Mouse (Mus musculus): ENCODE results near the gene U2af2.
"Not testable (repeated sequence)": the region's sequence is repeated elsewhere in the genome, so short reads cannot be mapped to it uniquely, and the experiment has no call there.

The U2af2 gene

GRCm38 (mm10) chr7:5061774-5062359, at the start of gene U2af2:
Gene U2af2 (plus strand): TSS chr7:5062143.
- DNase-seq, result peak; percentile 92 to 93

- peak; percentile 61 to 62 for DNase-seq
Measured at GRCm38 (mm10) chr7:5012681-5013513, 49.0 kb upstream of the U2af2 start.

GRCm38 (mm10) chr7:5014251-5015117, 47.5 kb upstream of the U2af2 start, which contains the start of the genes Zfp524 and Fiz1:
Gene Zfp524 (plus strand): TSS chr7:5014415.
Gene Fiz1 (minus strand): TSS chr7:5014697.
- DNase-seq, result peak; percentile 97

- DNase-seq, result peak; percentile 92 to 95
Measured at GRCm38 (mm10) chr7:5015118-5016001, 46.6 kb upstream of the U2af2 start, which contains the start of gene Gm44973. Gene Gm44973 (plus strand): TSS chr7:5015496.

- DNase-seq, result no peak
Measured at GRCm38 (mm10) chr7:5016057-5016456, 45.9 kb upstream of the U2af2 start.

- no peak for DNase-seq
Measured at GRCm38 (mm10) chr7:5016920-5017319, 45.0 kb upstream of the U2af2 start.

GRCm38 (mm10) chr7:5017352-5017751, 44.6 kb upstream of the U2af2 start:
- no peak for DNase-seq

- no peak for DNase-seq
Measured at GRCm38 (mm10) chr7:5017931-5018330, 44.0 kb upstream of the U2af2 start.

GRCm38 (mm10) chr7:5019576-5019975, 42.4 kb upstream of the U2af2 start:
- not testable (repeated sequence) for DNase-seq

- DNase-seq, result peak; percentile 99
Measured at GRCm38 (mm10) chr7:5020000-5020681, 41.8 kb upstream of the U2af2 start, which contains the start of the genes Zfp865 and Ccdc106. Gene Zfp865 (plus strand): TSS chr7:5020376. Gene Ccdc106 (plus strand): TSS chr7:5020553.

GRCm38 (mm10) chr7:5020685-5021084, 41.3 kb upstream of the U2af2 start:
- no peak for DNase-seq

GRCm38 (mm10) chr7:5021197-5021596, 40.7 kb upstream of the U2af2 start:
- DNase-seq, result no peak

- DNase-seq, result no peak
Measured at GRCm38 (mm10) chr7:5029543-5029942, 32.4 kb upstream of the U2af2 start.

- no peak for DNase-seq
Measured at GRCm38 (mm10) chr7:5029946-5030345, 32.0 kb upstream of the U2af2 start.

- DNase-seq, result no peak
Measured at GRCm38 (mm10) chr7:5030554-5031275, 31.2 kb upstream of the U2af2 start.

GRCm38 (mm10) chr7:5031496-5031895, 30.4 kb upstream of the U2af2 start:
- DNase-seq, result no peak

GRCm38 (mm10) chr7:5033818-5034217, 28.1 kb upstream of the U2af2 start, which contains the start of gene 4632433K11Rik:
Gene 4632433K11Rik (plus strand): TSS chr7:5034118.
- DNase-seq, result no peak

- DNase-seq, result no peak
Measured at GRCm38 (mm10) chr7:5035628-5036027, 26.3 kb upstream of the U2af2 start.

GRCm38 (mm10) chr7:5036136-5036535, 25.8 kb upstream of the U2af2 start:
- no peak for DNase-seq

GRCm38 (mm10) chr7:5037026-5037425, 24.9 kb upstream of the U2af2 start:
- DNase-seq, result no peak

Data from lung, adult 18-20 months (tissue).